Mouse (Mus musculus): Measurements from ENCODE around the gene Smim4.

Smim4 gene

GRCm38 (mm10) chr14:31114011-31114410, 14.7 kb downstream of the Smim4 start:
- DNase-seq = no peak

DNA sequence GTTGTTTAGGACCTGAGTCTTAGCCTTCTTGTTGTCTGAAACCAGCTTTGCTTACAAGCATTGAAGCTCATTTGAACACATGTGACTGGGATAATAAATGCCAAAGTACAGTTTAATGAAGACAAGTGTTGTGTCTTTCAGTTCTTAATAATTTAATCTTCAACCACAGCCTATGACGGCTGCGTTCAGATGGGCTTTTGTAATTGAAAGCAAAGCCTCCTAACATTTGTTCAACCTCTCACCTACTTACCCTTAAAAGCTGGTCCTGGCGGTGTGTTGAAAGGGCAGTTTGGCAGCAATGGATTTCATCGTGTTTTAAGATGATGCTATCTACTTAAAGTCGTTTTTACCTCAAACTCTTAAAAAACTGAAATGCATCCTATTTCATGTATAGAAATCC, 16.6 kb downstream of the Smim4 start:
- no peak for DNase-seq

GRCm38 (mm10) chr14:31110613-31111012, 18.1 kb downstream of the Smim4 start:
- DNase-seq = no peak

GRCm38 (mm10) chr14:31105156-31105555, 23.6 kb downstream of the Smim4 start:
- DNase-seq = no peak

DNA sequence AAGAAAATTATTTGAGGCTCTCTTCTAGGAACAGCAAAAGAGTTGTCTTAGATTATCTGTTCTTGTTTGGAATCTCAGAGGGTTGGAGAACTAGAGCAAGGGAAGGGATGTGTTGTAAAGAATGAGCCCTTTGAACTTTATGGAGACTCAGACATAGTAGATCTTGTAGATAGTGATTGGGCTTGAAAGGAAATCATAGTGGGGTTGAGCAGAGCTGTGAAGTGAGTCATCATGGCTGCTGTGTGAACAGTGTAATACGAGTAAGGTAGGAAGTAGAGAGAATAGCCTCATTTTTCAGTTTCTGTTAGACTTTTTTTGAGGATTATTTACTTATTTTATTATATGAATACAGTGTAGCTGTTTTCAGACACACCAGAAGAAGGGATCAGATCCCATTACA, 38.8 kb downstream of the Smim4 start:
- DNase-seq = no peak

GRCm38 (mm10) chr14:31088515-31088914, 40.2 kb downstream of the Smim4 start:
- no peak for DNase-seq

DNA sequence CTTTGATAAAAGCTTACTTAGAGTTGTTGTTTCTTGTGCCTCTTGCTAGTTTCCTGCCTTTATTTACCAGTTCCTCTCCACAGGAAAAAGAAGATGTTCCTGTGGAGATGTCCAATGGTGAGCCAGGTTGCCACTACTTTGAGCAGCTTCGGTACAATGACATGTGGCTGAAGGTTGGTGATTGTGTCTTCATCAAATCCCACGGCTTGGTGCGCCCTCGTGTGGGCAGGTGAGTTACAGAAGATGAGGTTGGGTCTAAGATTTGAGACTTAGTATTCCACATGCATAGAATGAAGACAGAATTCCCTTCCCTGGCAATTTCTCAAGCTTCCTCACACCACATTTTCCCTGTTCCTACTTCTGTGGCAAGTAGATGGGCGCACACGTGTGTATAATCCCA, 41.3 kb downstream of the Smim4 start:
- DNase-seq = no peak

GRCm38 (mm10) chr14:31081147-31081546, 47.6 kb downstream of the Smim4 start:
- DNase-seq = no peak

GRCm38 (mm10) chr14:31079313-31080028, 49.3 kb downstream of the Smim4 start:
- no peak for DNase-seq

GRCm38 (mm10) chr14:31078597-31079208, 50.1 kb downstream of the Smim4 start:
- no peak for DNase-seq

- DNase-seq = no peak
These were observed 59.5 kb downstream of the Smim4 start for GRCm38 (mm10) chr14:31069086-31069733.

- no peak for DNase-seq
These were observed 66.5 kb downstream of the Smim4 start for GRCm38 (mm10) chr14:31062277-31062676.

DNA sequence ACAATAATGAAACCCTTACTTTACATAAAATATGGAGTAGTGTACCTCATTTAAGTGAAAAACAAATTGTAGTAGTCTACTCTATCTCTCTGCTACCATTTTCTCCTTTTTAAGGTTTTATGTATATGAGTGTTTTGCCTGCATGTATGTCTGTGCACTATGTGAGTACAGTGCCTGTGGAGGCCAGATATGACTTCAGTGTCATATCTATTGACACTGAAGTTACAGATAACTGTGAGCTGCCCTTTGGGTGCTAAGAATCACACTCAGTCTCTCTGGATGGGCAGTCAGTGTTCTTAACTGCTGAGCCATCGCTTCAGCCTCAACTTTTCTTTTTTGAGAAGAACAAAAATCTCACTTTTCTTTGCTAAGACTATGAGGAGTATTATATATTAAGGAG, 82.9 kb downstream of the Smim4 start:
- DNase-seq = no peak

GRCm38 (mm10) chr14:31045296-31045695, 83.5 kb downstream of the Smim4 start:
- DNase-seq = no peak
